Mouse (Mus musculus): ENCODE results near the gene Eif4a2.

Gene Eif4a2

DNA sequence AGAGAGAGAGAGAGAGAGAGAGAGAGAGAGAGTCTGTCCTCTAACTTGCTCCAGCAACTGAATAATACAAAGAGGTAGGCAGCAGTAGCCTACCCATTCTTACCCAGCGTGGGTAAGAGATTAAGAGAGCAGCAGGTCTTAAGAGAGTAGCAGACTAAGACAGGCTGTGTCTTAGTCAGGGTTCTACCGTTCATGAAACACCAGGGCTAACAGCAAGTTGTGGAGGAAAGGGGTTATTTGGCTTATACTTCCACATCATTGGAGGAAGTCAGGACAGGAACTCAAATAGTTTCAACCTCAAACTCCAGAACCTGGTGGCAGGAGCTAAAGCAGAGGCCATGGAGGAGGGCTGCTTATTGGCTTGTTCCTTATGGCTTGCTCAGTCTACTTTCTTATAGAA lies 3.4 kb upstream of the Eif4a2 start:
- DNase-seq (ENCODE audit: low spot score in 2 of 2), result no peak

DNA sequence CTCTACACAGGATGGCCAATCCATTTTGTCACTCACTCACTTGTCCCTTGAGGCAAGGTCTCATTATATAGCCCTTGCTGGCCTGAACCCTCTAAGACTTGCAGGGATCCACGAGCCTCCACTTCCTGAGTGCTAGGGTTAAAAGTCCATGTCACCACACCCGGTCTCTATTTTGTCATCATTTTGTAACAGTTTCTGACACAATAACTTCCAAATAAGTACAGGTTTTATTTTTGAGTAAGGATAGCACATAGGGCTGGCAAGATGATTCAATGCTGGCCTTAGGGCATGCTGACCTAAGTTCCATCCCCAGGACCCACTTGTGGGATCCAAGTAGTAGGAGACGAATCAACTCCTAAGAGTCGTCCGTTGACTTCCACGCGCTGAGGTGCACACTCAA lies 1.1 kb upstream of the Eif4a2 start:
- no peak for DNase-seq (ENCODE audit: low spot score in 2 of 2)

- peak; percentile 64 to 80 for DNase-seq (ENCODE audit: low spot score in 2 of 2)
These were observed 909 bp downstream of the Eif4a2 start for GRCm38 (mm10) chr16:23107946-23108759.

- no peak for DNase-seq (ENCODE audit: low spot score in 2 of 2)
These were observed 1.7 kb downstream of the Eif4a2 start for GRCm38 (mm10) chr16:23108943-23109342.

- DNase-seq (ENCODE audit: low spot score in 2 of 2), result no peak
These were observed 2.4 kb downstream of the Eif4a2 start for GRCm38 (mm10) chr16:23109350-23110280.

GRCm38 (mm10) chr16:23112348-23112747 lies 5.1 kb downstream of the Eif4a2 start:
- no peak for DNase-seq (ENCODE audit: low spot score in 2 of 2)

- DNase-seq (ENCODE audit: low spot score in 2 of 2), result no peak
These were observed 5.7 kb downstream of the Eif4a2 start for GRCm38 (mm10) chr16:23112861-23113435.

- no peak for DNase-seq (ENCODE audit: low spot score in 2 of 2)
These were observed 6.7 kb downstream of the Eif4a2 start for GRCm38 (mm10) chr16:23113903-23114302.

- no peak for DNase-seq (ENCODE audit: low spot score in 2 of 2)
These were observed 7.3 kb downstream of the Eif4a2 start for GRCm38 (mm10) chr16:23114339-23115171.

DNA sequence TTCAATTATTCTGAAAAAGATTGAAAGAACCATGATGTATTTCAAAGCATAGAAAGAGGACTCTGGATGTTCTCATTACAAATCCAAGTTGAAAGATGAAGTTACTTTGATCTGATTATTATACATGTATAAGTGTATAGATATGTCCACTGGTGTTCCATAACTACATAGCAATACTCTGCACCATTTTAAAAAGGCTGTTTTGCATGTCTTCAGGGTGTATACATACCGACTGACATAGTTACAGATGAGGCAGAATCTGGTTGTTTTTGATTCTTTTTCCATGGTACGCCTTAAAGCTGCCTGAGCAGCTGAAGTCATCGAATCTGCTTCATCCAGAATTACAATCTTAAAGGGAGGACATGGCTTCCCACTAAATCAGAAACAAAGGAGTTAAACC lies 8.2 kb downstream of the Eif4a2 start:
- DNase-seq (ENCODE audit: low spot score in 2 of 2), result no peak

- DNase-seq (ENCODE audit: low spot score in 2 of 2), result no peak
These were observed 9.9 kb downstream of the Eif4a2 start for GRCm38 (mm10) chr16:23117173-23117572.

DNA sequence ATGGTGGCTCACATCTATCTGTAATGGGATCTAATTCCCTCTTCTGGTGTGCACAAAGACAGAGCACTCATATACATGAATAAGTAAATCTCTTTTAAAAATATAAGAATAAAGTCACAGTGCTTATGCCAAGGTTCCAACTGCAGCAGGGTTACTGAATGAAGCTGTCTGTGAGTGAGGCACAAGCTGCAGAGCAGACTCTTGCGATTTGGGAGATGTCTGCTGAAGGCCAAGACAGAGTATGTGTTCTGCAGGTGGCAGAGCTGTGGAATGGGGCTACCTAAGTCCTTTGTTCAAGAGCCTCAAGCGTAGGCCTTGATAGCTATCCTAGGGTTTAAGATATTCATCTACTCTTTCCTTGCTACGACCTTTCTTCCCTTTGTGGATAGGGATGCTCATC lies 15.2 kb downstream of the Eif4a2 start:
- no peak for DNase-seq (ENCODE audit: low spot score in 2 of 2)

GRCm38 (mm10) chr16:23123104-23123503 lies 15.9 kb downstream of the Eif4a2 start:
- no peak for DNase-seq (ENCODE audit: low spot score in 2 of 2)

DNA sequence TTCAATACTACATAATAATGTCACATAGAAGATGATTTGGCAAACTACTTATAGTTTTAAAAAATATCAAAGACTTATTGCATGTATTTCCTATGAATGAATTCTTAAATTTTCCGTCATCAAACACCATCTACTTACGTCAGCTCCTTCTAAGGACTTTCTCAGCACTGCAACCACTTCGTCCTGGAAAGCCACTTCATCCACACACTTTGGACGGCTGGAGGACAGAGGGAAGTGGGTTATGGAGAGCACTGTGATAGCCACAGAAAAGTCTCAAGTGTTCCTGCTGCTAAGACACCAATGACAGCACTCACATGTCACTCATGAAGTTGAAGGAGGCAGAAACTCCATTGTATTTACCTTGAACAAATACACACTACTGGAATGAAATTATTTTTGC lies 17.2 kb downstream of the Eif4a2 start:
- DNase-seq (ENCODE audit: low spot score in 2 of 2), result no peak

DNA sequence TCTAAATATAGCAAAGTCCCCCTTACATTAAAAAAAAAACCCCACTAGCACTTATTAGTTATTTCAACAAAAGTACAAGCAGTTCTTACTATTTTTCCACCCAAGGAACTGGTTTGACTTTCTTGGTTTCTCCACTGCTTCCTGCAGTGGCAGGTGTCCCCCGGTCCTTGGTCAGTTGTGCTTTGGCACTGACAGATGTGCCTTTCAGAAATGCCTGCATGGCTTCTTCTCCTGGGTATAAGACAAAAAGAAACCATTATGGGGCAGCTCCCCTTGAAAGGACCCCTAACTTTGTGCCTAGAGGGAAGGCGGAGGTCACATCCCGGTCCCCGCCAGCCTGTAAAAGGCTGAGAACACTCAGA lies 20.0 kb downstream of the Eif4a2 start:
- DNase-seq (ENCODE audit: low spot score in 2 of 2), result no peak

DNA sequence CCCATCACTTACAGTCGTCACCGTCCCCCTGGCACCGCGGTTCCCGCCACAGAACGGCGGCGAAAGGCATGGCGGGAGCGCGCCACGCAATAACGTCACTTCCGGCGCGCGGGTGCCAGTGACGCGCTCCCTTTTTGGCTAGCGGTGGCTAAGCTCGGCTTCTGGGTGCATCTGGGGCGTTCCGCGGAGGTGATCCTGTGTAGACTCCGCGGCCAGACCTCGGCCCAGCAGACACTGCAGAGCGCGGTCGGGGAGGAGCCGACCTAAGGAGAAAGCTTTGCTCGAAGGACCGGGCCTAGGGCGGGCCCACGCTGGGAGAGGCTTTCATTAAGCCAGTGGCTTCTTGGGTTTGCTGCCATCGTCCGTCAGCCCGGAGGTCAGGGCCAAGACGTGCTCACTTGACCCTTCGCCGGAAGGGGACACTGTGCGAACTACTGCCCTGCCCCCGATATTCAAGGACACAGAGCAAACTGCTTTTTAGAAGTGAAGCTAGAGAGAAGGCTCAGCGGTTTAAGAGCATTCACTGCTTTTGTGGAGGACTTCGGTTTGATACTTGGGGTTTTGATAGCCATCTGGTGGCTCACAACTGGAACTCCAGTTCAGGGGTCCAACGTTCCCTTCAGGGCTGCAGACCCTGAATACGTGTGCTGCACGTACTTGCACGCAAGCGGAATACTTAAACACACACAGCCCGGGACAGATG lies 20.6 kb downstream of the Eif4a2 start, which contains the start of gene Rfc4:
Gene Rfc4 (minus strand): TSS at position 65 of the 703 bp plus-strand sequence.
- peak; percentile 82 to 89 for DNase-seq (ENCODE audit: low spot score in 2 of 2)

DNA sequence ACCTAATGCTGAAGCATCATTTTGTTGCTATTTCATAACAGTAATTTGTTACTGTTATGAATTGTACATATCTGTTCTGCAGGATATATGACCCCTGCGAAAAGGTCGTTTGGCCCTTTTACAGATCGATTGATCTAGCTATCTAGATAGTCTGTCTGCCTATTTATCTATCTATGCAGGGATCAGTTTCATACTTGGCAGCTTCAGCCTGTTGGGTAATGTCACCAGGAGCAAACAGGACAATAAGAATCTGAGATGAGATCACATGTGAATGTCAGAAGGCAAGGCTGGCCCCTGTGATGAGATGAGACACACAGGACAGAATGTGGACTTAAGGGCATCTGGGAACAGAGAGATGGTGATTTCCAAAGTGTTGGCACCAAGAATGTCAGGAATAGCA lies 23.1 kb downstream of the Eif4a2 start:
- no peak for DNase-seq (ENCODE audit: low spot score in 2 of 2)

- no peak for DNase-seq (ENCODE audit: low spot score in 2 of 2)
These were observed 25.1 kb downstream of the Eif4a2 start for GRCm38 (mm10) chr16:23132336-23132735.

GRCm38 (mm10) chr16:23135421-23136149 lies 28.3 kb downstream of the Eif4a2 start:
- DNase-seq (ENCODE audit: low spot score in 2 of 2), result no peak

DNA sequence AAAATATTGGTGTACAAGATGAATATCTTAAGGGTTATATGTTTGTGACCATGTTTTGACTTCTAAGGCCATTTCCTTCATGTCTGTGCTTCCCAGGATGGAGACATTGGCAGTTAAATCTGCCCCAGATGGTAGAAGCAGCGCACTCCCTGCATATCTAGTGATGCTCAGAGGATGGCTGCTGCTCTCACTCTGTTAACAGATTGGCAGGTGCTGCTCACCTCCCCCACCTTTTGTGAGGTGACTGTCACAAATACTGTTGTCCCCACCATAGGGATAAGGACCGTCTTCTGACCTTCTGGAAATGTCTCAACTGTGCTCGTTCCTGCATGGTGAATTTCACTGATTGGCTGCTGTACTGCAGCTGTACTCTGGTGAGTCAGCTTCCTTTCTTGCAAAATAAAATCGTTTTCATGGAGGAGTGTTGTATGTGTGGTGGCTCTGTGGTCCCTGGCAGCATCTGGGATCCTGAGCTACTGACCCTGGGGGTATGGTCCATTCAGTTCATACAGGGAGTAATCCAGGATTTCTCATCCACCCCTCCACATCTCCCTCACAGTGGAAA lies 29.2 kb downstream of the Eif4a2 start:
- DNase-seq (ENCODE audit: low spot score in 2 of 2), result no peak

All from spleen, postnatal 14 days (tissue).